Mouse (Mus musculus) megakaryocyte, embryonic 14.5 days (primary cell): ENCODE measurements around the gene Ppt2.

ENCODE experiments used
- FLI1 ChIP-seq: IDR thresholded peaks from 2 replicates; pipeline ENCODE4 v1.6.1; 2012; ENCODE audit warnings: low read length, inconsistent platforms, mixed read lengths
- GATA1 ChIP-seq: IDR thresholded peaks from 3 replicates; pipeline ENCODE4 v1.6.1; 2012; ENCODE audit warnings: mixed read lengths, low read length, inconsistent platforms, borderline replicate concordance

DNA sequence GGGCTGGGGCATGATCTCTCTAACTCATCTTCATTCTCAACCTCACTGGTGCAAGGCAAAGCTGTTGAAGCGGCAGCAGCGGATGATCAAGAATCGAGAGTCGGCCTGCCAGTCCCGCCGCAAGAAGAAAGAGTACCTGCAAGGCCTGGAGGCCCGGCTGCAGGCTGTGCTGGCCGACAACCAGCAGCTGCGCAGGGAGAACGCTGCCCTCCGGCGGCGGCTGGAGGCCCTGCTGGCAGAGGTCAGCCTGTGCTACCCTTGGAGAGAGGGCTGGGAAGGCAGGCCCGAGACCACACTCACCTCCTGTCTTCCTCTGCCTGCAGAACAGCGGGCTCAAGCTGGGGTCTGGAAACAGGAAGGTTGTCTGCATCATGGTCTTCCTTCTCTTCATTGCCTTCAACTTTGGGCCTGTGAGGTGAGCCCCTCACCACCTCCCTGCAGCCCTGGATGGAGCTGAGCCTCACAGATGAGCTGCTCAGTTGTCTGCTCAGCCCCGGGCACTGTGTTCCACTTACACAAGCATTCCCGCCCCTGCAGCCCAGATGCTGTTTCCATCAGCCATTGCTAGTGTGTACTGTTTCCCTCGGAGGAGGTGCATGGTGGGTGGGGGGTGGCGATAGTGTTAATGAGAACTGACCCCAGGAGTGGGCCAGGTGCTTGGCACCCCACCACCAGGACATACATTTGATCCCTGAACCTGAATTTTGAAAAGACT is 23.4 kb upstream of the Ppt2 start:
- TF ChIP-seq GATA1: no peak
- no peak for TF ChIP-seq FLI1
